Mouse (Mus musculus) liver, adult 2 months (tissue): ENCODE results near the gene Fam92a. TPM values are rescaled to one million over a fixed set of nuclear protein-coding genes. Genes with fewer than 3 reads are reported as not detected.
"Not testable (repeated sequence)": the region's sequence is repeated elsewhere in the genome, so short reads cannot be mapped to it uniquely, and the experiment has no call there.

Source experiments
- DNase-seq: peaks from one replicate; pipeline ENCODE4 v3.0.0-alpha.2; 2011; ENCODE audit warnings: low read depth, low spot score; ENCODE audit errors: extremely low read depth
- H3K27ac ChIP-seq: fragments of 200-500 bp; replicated peaks from 2 replicates; pipeline ENCODE4 v1.5.1; 2012; ENCODE audit warnings: low read depth, mild to moderate bottlenecking, control low read depth, inconsistent platforms, low read length; ENCODE audit not compliant: insufficient read depth
- H3K27me3 ChIP-seq: fragments of 200-500 bp; 2 replicates; pipeline ENCODE4 v1.6.1; 2012; ENCODE audit warnings: mild to moderate bottlenecking, moderate library complexity, low read length, inconsistent platforms; ENCODE audit not compliant: control insufficient read depth, insufficient read depth
- H3K36me3 ChIP-seq: fragments of 200-500 bp; 2 replicates; pipeline ENCODE4 v1.6.1; 2012; ENCODE audit warnings: low read length, inconsistent platforms; ENCODE audit not compliant: control insufficient read depth, insufficient read depth
- H3K4me1 ChIP-seq: fragments of 200-500 bp; 2 replicates; pipeline ENCODE4 v1.6.1; 2011; ENCODE audit warnings: low read length; ENCODE audit not compliant: control insufficient read depth, insufficient read depth
- H3K4me3 ChIP-seq: fragments of 200-500 bp; 2 replicates; pipeline ENCODE4 v1.5.1; 2011; ENCODE audit warnings: low read depth, mild to moderate bottlenecking, control low read depth, low read length, moderate library complexity; ENCODE audit not compliant: insufficient read depth
- H3K79me2 ChIP-seq: fragments of 200-500 bp; 2 replicates; pipeline ENCODE4 v1.6.1; 2012; ENCODE audit warnings: inconsistent platforms, mild to moderate bottlenecking, low read length, moderate library complexity; ENCODE audit not compliant: control insufficient read depth, insufficient read depth
- H3K9ac ChIP-seq: fragments of 200-500 bp; 2 replicates; pipeline ENCODE4 v1.6.1; 2012; ENCODE audit warnings: low read depth, mild to moderate bottlenecking, control low read depth, inconsistent platforms, low read length
- POLR2A ChIP-seq: fragments of 200-500 bp; IDR thresholded peaks from 2 replicates; pipeline ENCODE4 v1.6.1; 2011; ENCODE audit warnings: low read length, control low read depth; ENCODE audit not compliant: insufficient read depth; ENCODE audit errors: extremely low read depth
- WGBS: fragments of 180-500 bp; shearing (Covaris S2); methylation state at CpG from one replicate; pipeline ENCODE4 v1.1.7; 2018; 5-methylcytosine and 5-hydroxymethylcytosine counted together
- polyA plus RNA-seq: library from polyadenylated mRNA; depleted of rRNA; stranded (reverse); fragments of >200 nt; gene quantifications from 2 replicates; pipeline ENCODE4 v1.2.3, GENCODE M21; 2012; rRNA removed
- total RNA-seq: library from RNA; depleted of rRNA; stranded (reverse); fragments of >200 nt; gene quantifications from 2 replicates; pipeline ENCODE4 v1.2.3, GENCODE M21; 2014; rRNA removed

Gene Fam92a
- total and polyA plus RNA-seq, 2 experiments, result 2.4 to 23.5 TPM

- not testable (repeated sequence) for H3K79me2 ChIP-seq, H3K36me3 ChIP-seq, H3K4me1 ChIP-seq, H3K27me3 ChIP-seq
- 0 out of 2 replicates have a peak, but pooled peaks have one; percentile 43 for TF ChIP-seq POLR2A
- Histone ChIP-seq H3K4me3 (peak within 1 kb of the TSS; percentile 72), H3K9ac (peak within 1 kb of the TSS; percentile 75), H3K27ac (peak within 1 kb of the TSS; percentile 29; the same call in 1 of the 2 replicates)
- peak; percentile 81 for DNase-seq
- 3% methylated on average over 21 of the region's 32 CpGs for WGBS
Observed at GRCm38 (mm10) chr4:12140141-12140567, 31.7 kb downstream of the Fam92a start, which contains the start of gene Rbm12b1. TSS of gene Rbm12b1 (plus strand) at chr4:12140264.

Other genes with a start within 250 kb of the Fam92a start
- not detected in 2 replicates for gene Gm10604, start 190.8 kb downstream of the Fam92a start, total RNA-seq
- not detected in 2 replicates for gene Gm10604, start 190.8 kb downstream of the Fam92a start, polyA plus RNA-seq
- gene Rbm12b2, start 82.6 kb downstream of the Fam92a start, total RNA-seq, result 10.5 and 12.4 TPM in 2 replicates
- gene Rbm12b2, start 82.6 kb downstream of the Fam92a start, polyA plus RNA-seq, result 0.56 and 0.57 TPM in 2 replicates
- 10.0 and 10.4 TPM in 2 replicates for gene Rbm12b1, start 31.8 kb downstream of the Fam92a start, total RNA-seq
- gene Rbm12b1, start 31.8 kb downstream of the Fam92a start, polyA plus RNA-seq, result 2.4 and 2.6 TPM in 2 replicates